Mouse (Mus musculus) layer of hippocampus, adult 9-11 months (tissue): ENCODE measurements around the gene Usp43.

ENCODE experiments used
- DNase-seq: peaks from one replicate; pipeline ENCODE4 v3.0.0; 2022

The Usp43 gene

GRCm38 (mm10) chr11:67895641-67896040, 26.3 kb downstream of the Usp43 start:
- DNase-seq: no peak

- no peak for DNase-seq
Measured at GRCm38 (mm10) chr11:67888521-67888920, 33.4 kb downstream of the Usp43 start.

DNA sequence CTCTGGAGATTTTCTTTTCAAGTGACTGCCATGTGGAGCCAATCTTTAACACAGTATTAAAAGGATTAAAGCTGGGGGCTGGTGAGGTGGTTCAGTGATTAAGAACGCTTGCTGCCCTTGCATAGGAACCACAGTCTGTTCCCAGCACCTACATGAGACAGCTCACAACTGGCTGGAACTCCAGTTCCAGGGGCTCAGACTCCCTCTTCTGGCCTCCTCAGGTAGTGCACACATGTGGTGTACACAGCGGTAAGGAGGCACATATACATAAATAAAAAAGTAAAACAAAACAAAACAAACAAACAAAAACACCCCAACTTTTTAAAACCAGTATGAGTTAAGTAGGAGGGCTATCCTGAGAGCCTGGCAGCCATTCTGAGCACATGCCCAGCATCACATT, 36.0 kb downstream of the Usp43 start:
- no peak for DNase-seq

DNA sequence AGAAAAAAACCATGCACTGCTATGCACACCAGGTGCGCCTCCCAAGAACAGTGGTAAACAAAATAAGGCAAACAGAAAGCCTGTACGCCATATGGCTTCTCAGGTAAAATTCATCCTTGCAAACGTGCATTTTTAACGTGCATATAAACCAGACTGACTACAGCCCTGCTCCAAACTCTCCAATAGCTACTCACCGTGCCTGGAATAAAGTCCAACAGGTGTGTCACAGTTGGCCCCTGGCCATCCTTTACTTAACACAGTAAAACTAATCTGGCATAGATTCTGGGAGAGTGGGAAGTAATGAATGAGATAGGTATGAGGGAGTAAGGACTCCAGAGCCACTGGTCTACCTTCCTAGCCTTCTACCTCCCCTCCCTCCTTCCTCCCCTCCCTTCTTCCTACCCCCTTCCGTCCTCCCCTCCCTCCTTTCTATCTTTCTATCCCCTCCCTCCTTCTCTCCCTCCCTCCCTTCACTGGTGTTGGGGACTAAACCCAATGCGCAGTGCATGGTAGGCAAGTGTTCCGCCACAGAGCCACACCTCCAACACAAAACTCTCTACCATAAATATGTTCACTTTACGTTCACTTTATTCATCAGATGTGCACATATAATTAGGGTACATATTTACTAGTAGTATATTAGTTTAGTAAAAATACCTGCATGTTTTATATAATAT, 56.3 kb downstream of the Usp43 start:
- DNase-seq: no peak

- no peak for DNase-seq
Measured at GRCm38 (mm10) chr11:67865100-67865499, 56.9 kb downstream of the Usp43 start.

DNA sequence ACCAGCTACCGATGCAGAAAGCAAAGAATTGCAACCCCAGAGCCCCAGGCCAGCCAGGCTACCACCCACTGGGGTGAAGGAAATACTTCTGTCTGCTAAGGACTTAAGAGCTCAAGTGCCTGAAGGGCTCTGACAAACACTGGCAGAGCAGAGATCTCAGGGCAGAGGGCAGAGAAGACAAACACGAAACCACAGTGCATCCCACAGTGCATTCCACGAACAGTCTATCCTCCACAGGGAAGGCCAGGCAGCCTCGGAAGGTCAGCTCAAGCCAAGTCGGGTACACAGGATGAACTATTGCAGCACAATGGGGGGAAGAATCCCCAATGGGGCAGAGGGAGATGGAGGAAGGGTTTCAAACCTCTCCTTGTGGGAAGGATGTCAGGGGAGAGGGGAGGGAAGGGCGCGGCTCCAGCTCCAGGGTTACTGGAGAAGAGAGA, 60.5 kb downstream of the Usp43 start:
- DNase-seq: no peak

DNA sequence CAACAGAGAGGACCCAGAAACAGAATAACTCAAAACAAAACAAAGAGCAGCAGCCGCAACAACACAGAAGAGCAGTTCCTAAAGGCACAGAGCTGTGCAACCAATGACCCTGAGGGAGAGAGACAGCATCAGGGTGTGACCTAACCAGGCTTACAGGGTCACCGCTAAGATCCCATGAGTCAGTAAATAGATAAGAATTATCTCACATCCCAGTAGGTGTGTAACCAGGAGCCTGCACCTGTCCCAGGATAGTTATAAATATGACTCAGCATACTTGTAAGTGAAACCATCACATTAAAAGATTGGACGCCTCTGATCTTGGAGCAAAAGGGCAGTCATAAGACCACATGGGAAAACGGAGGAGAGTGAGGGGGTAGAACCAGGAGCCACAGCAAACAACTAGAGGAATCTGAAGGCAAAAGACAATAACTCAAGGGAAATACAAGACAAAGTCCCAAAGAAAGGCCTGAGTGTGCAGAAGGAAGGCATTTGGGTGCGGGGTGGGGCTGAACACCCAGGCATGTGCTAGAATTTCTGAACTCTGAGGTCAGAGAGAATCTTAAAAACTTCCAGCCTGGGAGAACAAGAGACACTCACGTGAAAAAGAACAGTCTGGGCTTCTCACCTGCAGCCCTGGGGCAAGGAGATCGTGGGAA, 61.1 kb downstream of the Usp43 start:
- DNase-seq: no peak

GRCm38 (mm10) chr11:67858518-67858917, 63.4 kb downstream of the Usp43 start:
- no peak for DNase-seq

- no peak for DNase-seq
Measured at GRCm38 (mm10) chr11:67855035-67855434, 66.9 kb downstream of the Usp43 start.

- no peak for DNase-seq
Measured at GRCm38 (mm10) chr11:67853996-67854395, 68.0 kb downstream of the Usp43 start.

- no peak for DNase-seq
Measured at GRCm38 (mm10) chr11:67851770-67852169, 70.2 kb downstream of the Usp43 start.

DNA sequence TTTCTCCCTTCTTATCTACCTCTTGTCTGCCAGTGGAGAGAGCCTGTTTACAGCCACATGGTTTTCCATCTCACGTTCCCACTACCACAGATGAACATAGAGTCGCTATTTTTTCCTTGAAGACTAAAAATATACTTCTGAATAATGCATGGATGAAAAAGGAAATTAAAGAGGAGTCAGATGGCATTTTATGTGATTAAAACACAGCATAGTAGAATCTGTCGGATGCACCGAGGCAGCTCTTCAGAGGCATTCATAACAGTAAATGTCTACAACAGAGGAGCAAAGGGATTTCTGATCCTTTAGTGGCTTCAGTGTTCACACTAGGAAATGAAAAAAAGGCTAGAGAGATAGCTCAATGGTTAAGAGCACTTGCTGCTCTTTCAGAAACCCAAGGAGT, 76.8 kb downstream of the Usp43 start:
- DNase-seq: no peak

DNA sequence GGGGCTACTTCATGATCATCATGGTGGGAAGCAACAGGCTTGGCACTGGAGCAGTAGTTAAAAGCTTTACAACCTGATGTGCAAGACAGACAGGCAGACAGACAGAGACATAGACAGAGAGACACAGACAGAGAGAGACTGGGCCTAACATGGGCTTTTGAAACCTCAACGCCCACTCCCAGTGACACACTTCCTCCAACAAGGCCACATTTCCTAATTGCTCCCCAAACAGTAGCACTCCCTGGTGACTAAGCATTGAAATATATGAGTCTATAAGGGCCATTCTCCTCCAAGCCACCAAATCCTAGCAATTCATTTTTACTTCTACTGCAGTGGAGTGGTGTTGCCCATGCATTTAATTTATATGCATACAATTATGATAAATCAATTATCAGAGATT, 82.1 kb downstream of the Usp43 start:
- no peak for DNase-seq

DNA sequence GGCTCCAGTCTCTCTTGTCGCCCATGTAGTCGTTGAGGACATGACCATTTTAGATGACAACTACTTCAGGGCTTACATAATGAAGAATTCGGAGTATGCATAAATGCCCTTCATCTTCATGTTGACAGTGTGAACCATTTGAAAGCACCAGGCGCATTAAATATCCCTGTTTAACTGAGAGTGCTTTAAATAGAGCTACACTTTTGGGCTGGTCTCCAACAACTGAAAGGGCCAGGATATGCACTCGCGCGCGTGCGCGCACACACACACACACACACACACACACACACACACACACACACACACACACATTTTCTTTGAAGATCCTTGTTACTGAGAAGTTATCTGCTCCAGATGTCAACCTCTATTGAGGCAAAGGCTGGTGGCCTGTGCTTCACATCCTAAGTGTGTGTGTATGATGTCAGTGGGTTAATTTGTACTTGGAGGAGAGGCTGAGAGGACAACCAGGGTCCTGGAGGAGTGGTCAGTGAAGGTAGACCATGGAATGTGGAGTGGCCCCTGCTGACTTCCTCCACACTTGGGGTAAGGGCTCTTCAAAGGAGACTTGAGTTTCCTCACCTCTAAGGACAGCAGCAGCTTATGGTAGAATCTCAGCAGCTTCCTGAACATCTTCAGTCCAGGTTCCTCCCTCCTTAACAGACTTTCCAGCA, 86.4 kb downstream of the Usp43 start:
- no peak for DNase-seq

DNA sequence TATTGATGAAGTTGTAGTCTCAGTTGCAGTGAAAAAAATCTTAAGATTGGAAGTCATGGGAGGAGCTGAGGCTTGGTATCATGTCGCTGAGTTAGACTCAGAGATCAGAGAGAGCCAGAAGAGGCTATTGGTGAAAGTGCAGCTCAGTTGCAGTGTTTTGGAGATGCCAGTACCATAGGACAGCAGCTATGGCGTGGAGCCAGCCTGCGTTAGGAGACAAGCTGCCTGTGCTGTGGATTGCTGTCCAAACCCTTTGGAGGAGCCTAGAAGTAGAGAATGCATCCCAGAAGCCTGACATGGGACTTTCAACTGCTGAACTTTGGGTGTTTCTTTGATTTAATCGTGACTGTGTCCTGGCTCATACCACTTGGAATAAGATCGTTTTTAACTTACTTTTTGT, 90.1 kb downstream of the Usp43 start:
- no peak for DNase-seq

- no peak for DNase-seq
Measured at GRCm38 (mm10) chr11:67829530-67829929, 92.4 kb downstream of the Usp43 start.

- DNase-seq: no peak
Measured at GRCm38 (mm10) chr11:67828360-67829059, 93.4 kb downstream of the Usp43 start.

DNA sequence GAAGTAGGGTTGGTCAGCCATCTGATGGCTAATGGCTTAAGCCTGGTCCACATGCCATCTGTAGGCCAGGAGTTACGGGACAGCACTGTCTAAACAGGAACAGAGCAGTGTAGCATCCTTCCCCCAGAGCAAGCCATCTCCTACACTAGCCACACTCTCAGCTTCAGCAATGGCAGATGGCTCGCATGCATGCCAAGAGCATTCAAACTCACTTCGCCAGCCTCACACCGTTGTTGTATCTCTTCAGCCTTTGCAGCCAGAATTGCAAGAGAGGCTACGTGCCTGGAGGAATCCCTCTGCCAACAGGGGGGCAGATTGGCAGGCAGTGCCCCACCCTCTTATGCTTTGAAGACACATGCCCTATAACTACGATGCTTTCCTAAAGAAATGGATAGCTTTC, 100.4 kb downstream of the Usp43 start:
- DNase-seq: peak; percentile 67

- peak; percentile 33 for DNase-seq
Measured at GRCm38 (mm10) chr11:67820221-67820620, 101.7 kb downstream of the Usp43 start.

- no peak for DNase-seq
Measured at GRCm38 (mm10) chr11:67819604-67820003, 102.3 kb downstream of the Usp43 start.

DNA sequence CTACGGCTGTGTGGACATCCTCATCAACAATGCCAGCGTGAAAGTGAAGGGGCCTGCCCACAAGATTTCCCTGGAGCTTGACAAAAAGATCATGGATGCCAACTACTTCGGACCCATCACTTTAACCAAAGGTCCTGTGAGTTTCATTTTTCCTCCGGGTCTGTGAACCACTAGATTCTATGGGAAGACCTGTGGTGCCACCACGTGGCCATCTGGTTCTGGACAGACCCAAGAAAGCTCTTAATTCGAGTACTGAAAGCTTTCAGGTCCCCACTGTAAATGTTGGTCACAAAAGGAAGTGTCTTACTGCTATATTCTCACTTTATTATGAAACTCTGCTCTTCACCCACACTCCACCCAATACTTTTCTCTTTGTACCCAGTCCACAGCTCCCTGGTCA, 110.4 kb downstream of the Usp43 start:
- no peak for DNase-seq

- no peak for DNase-seq
Measured at GRCm38 (mm10) chr11:67808051-67808450, 113.9 kb downstream of the Usp43 start.

DNA sequence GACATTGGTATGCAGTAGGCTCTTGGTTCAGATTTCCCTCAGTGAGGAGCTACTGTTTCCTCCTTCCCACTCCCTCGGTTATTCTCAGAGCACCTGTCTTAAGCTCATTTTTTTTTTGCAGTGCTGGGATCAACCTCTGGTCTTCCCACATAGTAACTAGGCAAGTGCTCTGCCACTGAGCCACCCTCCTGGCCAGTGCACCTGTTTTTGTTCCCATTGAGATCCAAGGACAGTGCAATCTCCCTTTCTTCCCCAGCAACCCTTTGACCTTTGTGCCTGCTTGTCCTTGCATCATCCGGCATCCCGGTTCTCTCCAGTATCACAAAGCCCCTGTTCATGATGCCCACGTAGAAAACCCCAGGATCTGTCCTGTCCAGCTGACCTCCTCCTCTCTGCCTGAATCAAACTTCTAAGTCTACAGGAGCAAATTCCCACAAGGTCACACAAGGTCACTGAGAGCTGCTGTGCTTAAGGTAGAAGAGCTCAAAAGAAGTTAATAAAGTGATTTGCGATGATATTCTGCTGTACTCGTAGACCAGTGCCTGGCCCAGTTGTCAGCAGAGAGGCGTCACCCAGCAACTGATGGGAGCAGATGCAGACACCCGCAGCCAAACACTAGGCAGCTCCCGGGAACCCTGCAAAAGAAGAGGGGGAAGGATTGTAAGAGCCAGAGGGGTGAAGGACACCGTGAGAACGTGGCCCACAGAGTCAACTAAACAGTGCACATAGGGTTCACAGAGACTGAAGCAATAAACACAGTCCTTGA, 114.9 kb downstream of the Usp43 start:
- no peak for DNase-seq
